Mouse (Mus musculus) c-Kit-positive CD71-positive TER-119-positive erythroid progenitor cells, embryonic 14.5 days (primary cell): Measurements from ENCODE around the gene Pdcd6.

Experiments used
- DNase-seq: peaks from one replicate; pipeline ENCODE4 v3.0.0-alpha.2; 2013; ENCODE audit warnings: low spot score

Pdcd6 gene

DNA sequence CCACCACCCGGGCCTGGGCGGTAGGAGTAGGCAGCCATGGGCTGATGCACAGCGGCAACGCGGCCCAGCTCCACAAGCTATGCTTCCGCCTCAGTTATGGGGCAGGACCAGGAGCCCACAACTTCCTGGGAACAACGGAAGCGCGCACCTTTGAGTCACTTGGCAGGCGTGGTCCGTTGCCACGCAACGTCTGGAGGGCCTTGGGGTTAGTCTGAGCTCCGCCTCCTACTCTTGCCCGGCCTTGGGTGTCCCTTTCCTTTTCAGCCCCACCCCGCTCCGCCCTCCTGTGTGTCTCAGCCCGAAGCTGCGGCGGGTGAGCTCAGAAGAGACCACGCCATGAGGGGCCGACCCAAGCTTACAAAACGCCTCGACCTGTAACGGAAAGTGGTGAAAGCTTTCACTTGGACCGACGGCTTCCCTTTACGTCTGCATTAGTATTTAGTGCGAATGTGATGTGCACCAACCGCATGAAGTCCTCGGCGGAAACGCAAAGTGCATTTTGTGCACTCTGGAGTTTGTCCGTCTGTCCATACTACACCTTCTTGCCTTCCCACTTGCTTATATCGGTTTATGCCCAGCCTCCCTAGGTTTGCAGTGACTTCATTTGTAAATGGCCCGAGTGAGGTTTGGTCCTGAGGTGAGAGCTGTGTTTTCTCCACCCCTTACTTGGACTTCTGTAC, at the start of gene Pdcd6:
Gene Pdcd6, minus strand, starts transcription at position 411 of the 680 bp plus-strand sequence.
- peak; percentile 97 for DNase-seq

- no peak for DNase-seq
Measured at GRCm38 (mm10) chr13:74363859-74364235, 46.5 kb upstream of the Pdcd6 start, which contains the start of gene Lrrc14b. TSS of gene Lrrc14b (minus strand) at chr13:74364005.

- no peak for DNase-seq
Measured at GRCm38 (mm10) chr13:74363176-74363858, 45.9 kb upstream of the Pdcd6 start.

DNA sequence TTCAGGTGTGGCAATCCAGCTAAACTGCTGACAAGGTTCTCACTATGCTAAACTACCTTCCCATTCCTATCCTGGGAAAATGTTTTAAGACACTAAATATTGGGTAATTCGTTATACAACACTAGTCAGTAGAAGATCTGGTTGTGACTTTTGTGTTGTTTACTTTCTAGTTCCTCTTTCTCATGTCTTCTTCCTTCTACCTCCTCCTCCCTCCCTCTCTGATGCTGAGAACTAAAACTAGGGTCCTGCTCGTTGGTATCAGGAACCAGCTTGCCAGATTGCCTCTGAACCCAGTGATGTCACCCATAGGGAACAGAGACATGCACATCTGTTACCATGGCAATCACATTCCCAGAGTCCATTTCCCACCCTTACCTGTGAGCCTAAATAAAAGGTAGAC, 44.8 kb upstream of the Pdcd6 start:
- no peak for DNase-seq

DNA sequence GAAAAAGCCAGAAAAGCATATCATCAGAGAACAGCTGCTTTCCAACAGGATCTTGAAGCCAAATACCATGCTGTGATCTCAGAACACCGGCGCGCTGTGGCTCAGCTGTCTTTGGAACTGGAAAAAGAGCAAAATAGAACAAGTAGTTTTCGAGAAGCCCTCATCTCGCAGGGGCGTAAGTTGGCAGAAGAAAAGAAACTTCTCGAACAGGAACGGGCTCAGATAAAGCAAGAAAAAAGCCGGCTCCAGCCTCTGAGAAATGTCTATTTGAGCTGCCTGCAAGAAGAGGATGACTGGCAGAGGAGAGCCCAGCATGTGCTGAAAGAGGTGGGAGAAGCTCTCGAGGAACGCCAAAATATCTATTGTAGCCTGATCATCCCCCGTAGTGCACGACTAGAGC, 39.1 kb upstream of the Pdcd6 start:
- DNase-seq: no peak

GRCm38 (mm10) chr13:74350435-74350906, 33.1 kb upstream of the Pdcd6 start:
- DNase-seq: no peak

DNA sequence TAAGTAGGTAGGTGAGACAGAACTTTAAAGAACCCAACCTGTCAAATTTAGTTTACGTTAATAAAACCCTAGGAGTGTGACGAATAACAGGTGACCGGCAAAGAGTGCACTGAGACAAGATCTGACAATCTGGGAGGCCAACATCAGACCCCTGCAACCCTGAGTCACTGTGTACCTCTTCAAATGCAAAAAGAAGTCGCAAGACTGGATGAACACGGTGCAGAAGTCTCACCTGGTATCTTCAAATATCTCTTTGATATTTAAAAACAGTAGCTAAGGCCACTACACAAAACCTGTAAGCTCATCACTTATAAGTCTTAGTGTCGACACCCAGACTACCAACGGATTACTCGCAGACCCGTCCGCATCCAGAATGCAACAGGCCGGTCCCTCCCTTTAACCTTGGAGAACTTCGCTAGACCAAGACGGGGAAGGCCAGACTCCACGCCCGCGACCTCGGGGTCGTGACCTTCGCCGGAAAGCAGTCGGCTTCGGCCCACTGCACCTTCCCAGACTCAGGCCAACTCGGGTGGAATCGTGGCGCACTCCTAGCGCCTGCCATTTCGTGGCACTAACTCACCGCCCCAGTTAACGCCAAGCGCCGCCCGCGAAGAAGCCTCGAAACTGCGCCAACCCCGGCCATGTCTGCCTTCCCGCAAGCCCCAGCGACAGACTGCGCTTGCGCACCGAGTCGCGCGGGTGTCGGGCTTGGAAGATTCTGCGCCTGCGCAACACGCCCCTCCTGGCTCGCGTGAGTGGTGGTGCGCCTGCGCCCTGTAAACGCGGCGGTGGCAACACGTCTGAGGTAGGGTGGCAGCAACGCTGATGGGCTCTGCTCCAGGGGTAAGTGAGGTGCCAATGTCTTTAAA, 32.4 kb upstream of the Pdcd6 start, which contains the start of the genes Sdha and Ccdc127:
Gene Sdha, minus strand, starts transcription at position 715 of the 869 bp plus-strand sequence.
Gene Ccdc127, plus strand, starts transcription at position 744 of the 869 bp plus-strand sequence.
- DNase-seq: peak; percentile 97

GRCm38 (mm10) chr13:74341036-74341435, 23.7 kb upstream of the Pdcd6 start:
- peak; percentile 45 for DNase-seq

- DNase-seq: no peak
Measured at GRCm38 (mm10) chr13:74329321-74329720, 11.9 kb upstream of the Pdcd6 start.

DNA sequence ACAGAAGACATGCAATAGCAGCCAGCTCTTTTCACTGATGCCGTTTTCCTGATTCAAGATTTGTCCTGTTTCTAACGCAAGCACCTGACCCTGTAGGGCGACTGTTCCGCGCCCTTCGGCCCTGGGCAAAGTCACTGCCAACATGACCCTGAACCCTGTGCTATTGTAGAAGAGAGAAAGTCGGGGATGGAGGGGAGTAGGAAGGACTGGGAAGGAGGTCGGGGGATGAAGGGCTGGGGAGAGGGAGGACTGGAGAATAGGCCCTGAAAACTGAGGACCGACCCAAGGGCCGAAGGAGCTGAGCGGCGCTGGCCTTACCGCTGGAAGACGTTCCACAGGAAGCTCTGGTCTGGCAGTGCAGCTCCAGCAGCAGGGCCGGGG, 601 bp downstream of the Pdcd6 start:
- no peak for DNase-seq

DNA sequence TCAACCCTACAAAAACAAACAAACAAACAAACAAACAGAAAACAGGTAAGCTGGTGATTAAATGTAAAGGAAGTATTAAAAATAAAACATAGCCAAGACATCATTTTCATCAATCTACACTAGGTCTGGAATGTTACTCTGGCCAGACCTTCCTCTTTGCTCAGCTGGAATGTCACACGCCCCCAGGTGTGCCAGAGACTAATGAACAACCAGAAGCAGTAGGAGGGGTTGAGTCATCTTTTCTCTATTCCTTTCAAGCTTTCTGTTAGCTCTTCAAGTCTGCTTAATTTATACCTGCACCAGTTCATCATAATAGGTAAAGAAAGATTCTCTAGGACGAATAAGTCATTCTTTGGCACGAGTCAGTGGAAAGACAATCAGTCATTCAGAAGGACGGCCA, 994 bp downstream of the Pdcd6 start:
- no peak for DNase-seq

DNA sequence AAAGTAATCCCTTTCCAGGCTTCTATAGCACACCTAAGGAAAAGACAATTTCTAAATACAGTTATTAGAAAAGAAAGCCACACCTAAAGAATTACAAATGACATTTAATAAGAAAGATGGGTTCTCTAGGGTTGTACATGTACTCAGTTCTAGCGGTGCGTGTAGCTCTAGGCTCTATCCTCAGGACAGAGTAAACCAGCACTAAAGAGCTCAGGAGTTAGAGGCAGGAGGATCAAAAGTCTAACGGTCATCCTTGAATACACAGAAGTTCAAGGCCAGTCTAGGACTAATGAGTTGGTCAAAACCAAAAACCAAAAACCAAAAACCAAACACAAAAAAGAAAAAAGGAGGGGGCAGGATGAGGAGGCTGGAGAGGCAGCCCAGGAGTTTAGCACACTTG, 2.8 kb downstream of the Pdcd6 start:
- DNase-seq: no peak

DNA sequence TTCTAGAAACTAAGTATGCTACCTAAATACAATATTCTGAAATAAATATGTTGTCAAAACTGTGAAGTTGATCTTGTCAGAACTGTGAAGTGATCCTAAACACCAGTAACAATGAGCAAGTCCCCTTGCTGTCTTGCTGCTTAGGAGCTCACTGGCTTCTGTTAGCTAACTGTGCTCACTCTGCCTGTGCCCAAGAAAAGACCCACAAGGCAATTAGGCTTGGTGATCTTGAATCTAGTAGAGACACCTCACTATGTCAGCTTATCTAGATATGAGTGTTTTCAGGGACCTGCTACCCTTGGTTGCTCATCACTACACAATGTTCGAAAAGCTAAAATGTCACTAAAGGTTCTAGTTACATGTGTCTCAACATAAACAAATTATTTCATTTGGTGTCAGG, 11.6 kb downstream of the Pdcd6 start:
- no peak for DNase-seq

DNA sequence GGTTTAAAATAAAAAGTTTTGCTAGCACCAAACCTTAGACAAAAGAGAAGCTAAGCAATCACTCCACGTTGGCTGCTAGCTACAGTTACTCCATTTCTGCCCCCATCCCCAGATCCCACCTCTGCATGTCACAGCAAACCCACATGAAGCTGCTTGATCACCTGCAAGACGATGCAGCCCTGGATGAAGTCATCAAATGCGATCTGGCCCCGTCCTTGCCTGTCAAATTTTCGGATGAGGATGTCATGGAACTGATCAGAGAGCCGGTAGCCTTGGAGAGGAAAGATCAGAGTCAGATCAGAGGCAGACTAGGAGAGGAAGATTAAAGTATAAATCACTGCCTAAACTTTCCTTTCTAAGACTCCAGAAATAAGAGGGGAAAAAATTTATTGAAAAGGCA, 12.0 kb downstream of the Pdcd6 start:
- no peak for DNase-seq

DNA sequence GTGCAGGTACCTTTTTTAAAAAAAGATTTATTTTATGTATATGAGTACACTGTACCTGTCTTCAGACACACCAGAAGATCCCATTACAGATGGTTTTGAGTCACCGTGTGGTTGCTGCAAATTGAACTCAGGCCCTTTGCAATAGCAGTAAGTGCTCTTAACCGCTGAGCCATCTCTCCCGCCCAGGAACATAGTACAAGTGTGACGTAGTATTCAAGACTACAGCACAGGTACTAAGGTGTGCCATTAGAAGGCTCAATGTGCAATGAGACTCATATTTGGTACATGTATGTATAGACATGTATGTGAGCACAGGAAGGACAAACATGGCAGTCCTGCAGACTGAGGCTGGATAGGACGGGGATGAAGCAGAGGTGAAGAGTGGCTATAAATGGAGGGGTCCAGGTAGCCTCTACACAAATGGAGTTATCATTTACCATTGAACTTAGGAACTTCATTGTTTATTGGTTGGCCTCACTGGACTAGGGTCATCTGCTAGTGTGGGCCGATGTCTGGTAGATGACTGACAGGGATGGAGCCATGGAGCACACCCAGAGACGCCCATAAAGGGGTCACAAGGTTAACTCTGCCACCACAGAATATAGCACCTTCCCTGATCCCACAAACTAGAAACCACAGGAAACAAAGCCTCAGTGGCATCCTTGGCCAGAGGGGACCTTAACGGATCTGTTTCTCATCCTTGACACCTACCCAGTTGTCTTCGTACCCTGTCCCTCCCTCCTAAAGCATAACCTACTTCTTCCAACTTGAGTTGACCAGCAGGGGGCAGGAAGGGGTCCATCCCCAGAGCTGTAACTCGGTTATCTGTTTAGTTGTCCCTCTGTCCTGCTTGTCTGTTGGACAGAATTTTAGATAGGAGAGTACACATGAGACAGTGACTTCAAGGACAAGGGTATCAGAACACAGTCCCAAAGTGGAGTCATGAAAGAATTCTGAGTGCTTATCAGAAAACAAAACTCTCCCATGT, 15.0 kb downstream of the Pdcd6 start:
- no peak for DNase-seq

DNA sequence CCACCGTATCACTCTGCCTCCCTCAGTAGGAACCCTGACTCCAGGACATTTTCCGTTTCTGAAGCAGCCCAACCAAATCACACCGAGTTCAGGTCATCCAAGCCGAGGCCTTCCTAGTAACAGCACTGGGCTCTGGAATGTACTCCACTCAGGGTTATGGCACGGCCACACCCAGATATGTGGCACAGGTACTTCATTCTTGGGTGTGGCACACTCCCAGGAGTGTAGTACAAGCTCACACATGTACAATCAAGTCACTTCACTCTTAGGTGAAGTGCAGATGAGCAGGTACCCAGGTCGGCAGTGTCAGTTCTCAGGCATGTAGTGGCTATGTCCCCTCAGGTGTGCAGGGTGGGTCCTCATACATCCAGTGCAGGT, 15.8 kb downstream of the Pdcd6 start:
- DNase-seq: no peak

DNA sequence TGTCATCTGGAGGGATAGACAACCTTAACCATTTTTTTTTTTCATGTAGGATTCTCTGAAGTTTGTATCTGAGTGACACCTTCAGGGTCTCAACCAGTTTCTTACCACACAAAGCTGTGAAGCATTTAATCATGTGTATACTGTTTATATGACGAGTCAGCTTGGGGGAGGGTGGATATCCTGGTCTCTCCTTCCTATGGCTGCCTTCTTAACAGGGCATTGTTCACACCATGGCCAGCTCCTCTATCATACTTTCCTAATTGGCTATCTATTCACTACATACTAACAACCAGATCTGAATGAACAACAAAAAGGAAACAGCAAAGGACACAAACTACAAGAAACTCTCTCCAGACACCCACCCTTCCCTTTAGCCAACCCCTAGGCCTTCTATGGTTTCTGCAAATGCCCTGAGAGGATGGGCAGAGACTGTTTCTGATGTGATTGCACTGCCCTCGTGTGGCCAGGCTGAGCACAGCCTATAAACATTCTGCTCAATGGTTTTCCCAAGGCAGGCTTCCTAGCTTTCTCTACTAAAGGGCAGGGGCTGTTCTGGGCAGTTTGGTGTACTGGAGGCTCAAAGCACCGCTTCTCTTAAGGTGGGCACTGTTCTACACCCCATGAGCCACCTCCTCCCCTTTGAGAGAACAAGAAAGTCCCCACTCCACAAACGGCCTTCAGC, 16.3 kb downstream of the Pdcd6 start:
- DNase-seq: peak; percentile 48

GRCm38 (mm10) chr13:74296376-74296775, 21.0 kb downstream of the Pdcd6 start:
- DNase-seq: no peak

GRCm38 (mm10) chr13:74292167-74292566, 25.2 kb downstream of the Pdcd6 start, which contains the start of gene Ahrr:
TSS of gene Ahrr (minus strand) at chr13:74292331.
- DNase-seq: peak; percentile 44

- DNase-seq: no peak
Measured at GRCm38 (mm10) chr13:74289646-74290045, 27.7 kb downstream of the Pdcd6 start.

GRCm38 (mm10) chr13:74282299-74282698, 35.1 kb downstream of the Pdcd6 start:
- no peak for DNase-seq
